Mouse (Mus musculus) kidney, embryonic 14.5 days (tissue): ENCODE results near the gene Dqx1. TPM values are rescaled to one million over a fixed set of nuclear protein-coding genes. Genes with fewer than 3 reads are reported as not detected.

Source experiments
- ATAC-seq: fragments of 200-750 bp; cut with Nextera tagmentation; 2 replicates; pipeline ENCODE4 v1.8.0; 2017; ENCODE audit warnings: moderate number of reproducible peaks, mild to moderate bottlenecking, moderate TSS enrichment, moderate library complexity; ENCODE audit not compliant: low FRiP score, low TSS enrichment
- H3K27ac ChIP-seq: fragments of 300-500 bp; sonication (generic); 2 replicates; pipeline ENCODE4 v1.5.1; 2014; ENCODE audit warnings: low read depth, mild to moderate bottlenecking, low read length, moderate library complexity, mixed read lengths
- H3K27me3 ChIP-seq: fragments of 300-500 bp; sonication (generic); 2 replicates; pipeline ENCODE4 v1.6.1; 2014; ENCODE audit warnings: mild to moderate bottlenecking, low read length; ENCODE audit not compliant: control insufficient read depth, insufficient read depth
- H3K36me3 ChIP-seq: fragments of 300-500 bp; sonication (generic); 2 replicates; pipeline ENCODE4 v1.6.1; 2014; ENCODE audit warnings: low read length, mixed read lengths; ENCODE audit not compliant: control insufficient read depth, insufficient read depth
- H3K4me1 ChIP-seq: fragments of 300-500 bp; sonication (generic); 2 replicates; pipeline ENCODE4 v1.6.1; 2014; ENCODE audit warnings: low read length, mixed read lengths; ENCODE audit not compliant: control insufficient read depth, insufficient read depth
- H3K4me2 ChIP-seq: fragments of 300-500 bp; sonication (generic); replicated peaks from 2 replicates; pipeline ENCODE4 v1.6.1; 2014; ENCODE audit warnings: low read depth, mild to moderate bottlenecking, low read length
- H3K4me3 ChIP-seq: fragments of 300-500 bp; sonication (generic); 2 replicates; pipeline ENCODE4 v1.5.1; 2014; ENCODE audit warnings: mild to moderate bottlenecking, low read length
- H3K9ac ChIP-seq: fragments of 300-500 bp; sonication (generic); 2 replicates; pipeline ENCODE4 v1.6.1; 2014; ENCODE audit warnings: low read depth, mild to moderate bottlenecking, low read length, moderate library complexity
- H3K9me3 ChIP-seq: fragments of 300-500 bp; sonication (generic); 2 replicates; pipeline ENCODE4 v1.6.1; 2016; ENCODE audit warnings: low read length; ENCODE audit not compliant: control insufficient read depth
- WGBS: fragments of 180-500 bp; shearing (Covaris S2); extraction: QIAGEN DNeasy Blood & Tissue Kit; methylation state at CpG from one replicate; pipeline ENCODE4 v1.1.7; 2014; 5-methylcytosine and 5-hydroxymethylcytosine counted together
- polyA plus RNA-seq: library from polyadenylated mRNA; unstranded; fragments of >200 nt; fragmentation: Nextera tagmentation; extraction: Ambion mirVana; gene quantifications from 2 replicates; pipeline ENCODE4 v1.2.1, GENCODE M21; 2014

Dqx1 gene
- polyA plus RNA-seq, 1 experiment from 2014 or later: 2.6 TPM

GRCm38 (mm10) chr6:83104158-83104557 is 46.5 kb downstream of the Dqx1 start:
- H3K27me3 ChIP-seq: no peaks in the 10 kb centered on the region
- no peak overlapping the region for H3K4me3 ChIP-seq
- H3K4me2 ChIP-seq: no peak overlapping the region
- H3K9me3 ChIP-seq: no peaks in the 10 kb centered on the region
- ATAC-seq: no peak
- no peak overlapping the region for H3K27ac ChIP-seq
- peaks cover 15% of the 10 kb centered on the region for H3K4me1 ChIP-seq
- no peak overlapping the region for H3K9ac ChIP-seq
- no peaks in the 10 kb centered on the region for H3K36me3 ChIP-seq
- WGBS: 73% methylated on average over 4 of the region's 4 CpGs

- H3K9ac ChIP-seq: no peak overlapping the region; the same call in 1 of the 2 replicates
- H3K4me2 ChIP-seq: peak overlapping the region; percentile 79
- H3K9me3 ChIP-seq: no peaks in the 10 kb centered on the region
- 40% methylated on average over 13 of the region's 13 CpGs for WGBS
- peaks cover 8% of the 10 kb centered on the region; the same call in 1 of the 2 replicates for H3K36me3 ChIP-seq
- ATAC-seq: peak; percentile 28; the same call in 1 of the 2 replicates
- peaks cover 16% of the 10 kb centered on the region for H3K4me1 ChIP-seq
- peak overlapping the region; percentile 93 for H3K4me3 ChIP-seq
- H3K27me3 ChIP-seq: no peaks in the 10 kb centered on the region
- H3K27ac ChIP-seq: no peak overlapping the region; the same call in 1 of the 2 replicates
These were observed 50.1 kb downstream of the Dqx1 start for GRCm38 (mm10) chr6:83107566-83108400.

GRCm38 (mm10) chr6:83108762-83109668 is 51.4 kb downstream of the Dqx1 start, which contains the start of gene Mrpl53:
Mrpl53 (plus strand) TSS chr6:83109040.
- Histone ChIP-seq H3K9ac (peak within 1 kb of the TSS; percentile 93), H3K4me2 (peak within 1 kb of the TSS; percentile 79), H3K27ac (peak within 1 kb of the TSS; percentile 82), H3K9me3 (no peaks in the 10 kb centered on the region), H3K36me3 (peaks cover 8% of the 10 kb centered on the region; the same call in 1 of the 2 replicates), H3K4me3 (peak within 1 kb of the TSS; percentile 93), H3K4me1 (peaks cover 12% of the 10 kb centered on the region), H3K27me3 (no peaks in the 10 kb centered on the region)
- peak; percentile 90 for ATAC-seq
- WGBS: under 1% methylated on average over 66 of the region's 76 CpGs

GRCm38 (mm10) chr6:83111510-83112136 is 54.0 kb downstream of the Dqx1 start:
- Histone ChIP-seq H3K36me3 (peaks cover 8% of the 10 kb centered on the region; the same call in 1 of the 2 replicates), H3K27me3 (no peaks in the 10 kb centered on the region), H3K4me2 (no peak overlapping the region), H3K4me3 (no peak overlapping the region), H3K9me3 (no peaks in the 10 kb centered on the region), H3K27ac (no peak overlapping the region), H3K9ac (no peak overlapping the region), H3K4me1 (peaks cover 21% of the 10 kb centered on the region)
- no peak for ATAC-seq
- WGBS: 91% methylated on average over 4 of the region's 4 CpGs

DNA sequence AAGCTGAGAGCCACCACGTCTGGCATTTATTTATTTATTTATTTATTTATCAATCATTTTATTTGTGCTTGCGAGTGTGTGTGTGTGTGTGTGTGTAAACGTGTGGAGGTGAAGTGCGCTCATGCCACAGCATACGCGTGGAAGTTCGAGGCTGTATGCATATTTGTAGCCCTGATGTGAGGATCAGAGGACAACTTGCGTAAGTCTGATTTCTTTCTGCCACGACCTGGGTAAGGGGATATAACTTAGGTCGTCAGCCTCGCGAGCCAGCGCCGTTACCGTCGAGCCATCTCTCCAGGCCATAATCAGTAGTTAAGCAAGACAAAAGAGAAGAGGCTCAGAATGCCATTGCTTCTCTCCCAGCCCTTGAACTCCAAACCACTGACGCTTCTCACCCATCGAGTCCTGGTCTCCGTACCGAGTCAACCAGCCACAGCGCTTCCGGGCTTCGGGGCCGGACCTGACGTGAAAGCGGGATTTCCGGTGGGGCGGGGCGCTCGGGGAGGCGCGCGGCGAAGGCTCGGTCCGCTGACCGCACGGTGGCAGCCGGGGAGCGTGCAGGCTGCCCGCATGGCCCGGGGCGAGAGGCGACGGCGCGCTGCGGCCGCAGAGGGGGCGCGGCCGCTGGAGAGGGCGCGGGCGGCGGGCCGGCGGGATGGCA is 57.5 kb downstream of the Dqx1 start, which contains the start of gene Mogs:
Gene Mogs (plus strand): TSS at position 486 of the 661 bp plus-strand sequence.
- H3K4me3 ChIP-seq: peak within 1 kb of the TSS; percentile 69
- ATAC-seq: peak; percentile 85
- H3K4me1 ChIP-seq: peaks cover 26% of the 10 kb centered on the region
- H3K27me3 ChIP-seq: no peaks in the 10 kb centered on the region
- H3K36me3 ChIP-seq: peaks cover 40% of the 10 kb centered on the region
- no peaks in the 10 kb centered on the region for H3K9me3 ChIP-seq
- WGBS: under 1% methylated on average over 58 of the region's 58 CpGs
- peak within 1 kb of the TSS; percentile 95 for H3K4me2 ChIP-seq
- H3K27ac ChIP-seq: peak within 1 kb of the TSS; percentile 84
- H3K9ac ChIP-seq: peak within 1 kb of the TSS; percentile 93

DNA sequence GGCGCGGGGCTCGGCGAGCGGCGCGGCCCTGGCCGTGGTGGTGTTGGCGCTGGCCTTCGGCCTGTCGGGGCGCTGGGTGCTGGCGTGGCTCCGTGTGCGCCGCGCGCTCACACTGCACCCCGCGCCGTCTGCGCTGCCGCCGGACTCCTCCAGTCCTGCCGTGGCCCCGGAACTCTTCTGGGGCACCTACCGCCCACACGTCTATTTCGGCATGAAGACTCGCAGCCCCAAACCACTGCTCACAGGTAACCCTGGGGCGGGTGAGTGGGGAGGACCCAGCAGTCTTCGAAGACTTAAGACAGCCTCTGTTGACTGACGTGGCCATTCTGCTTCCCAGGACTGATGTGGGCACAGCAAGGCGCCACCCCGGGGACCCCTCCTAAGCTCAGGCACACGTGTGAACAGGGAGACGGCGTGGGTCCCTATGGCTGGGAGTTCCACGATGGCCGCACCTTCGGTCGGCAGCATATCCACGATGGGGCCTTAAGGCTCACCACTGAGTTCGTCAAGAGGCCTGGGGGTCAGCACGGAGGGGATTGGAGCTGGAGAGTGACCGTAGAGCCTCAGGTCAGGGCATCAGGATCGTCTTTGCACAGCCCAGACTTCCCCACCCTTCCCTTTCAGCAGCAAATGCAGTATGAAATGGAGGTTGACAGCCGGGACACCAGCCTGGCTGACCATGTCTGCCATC is 58.2 kb downstream of the Dqx1 start:
- no peak; the same call in 1 of the 2 replicates for ATAC-seq
- peak overlapping the region; percentile 93 for H3K9ac ChIP-seq
- H3K4me3 ChIP-seq: peak overlapping the region; percentile 69
- H3K9me3 ChIP-seq: no peaks in the 10 kb centered on the region
- peak overlapping the region; percentile 95 for H3K4me2 ChIP-seq
- WGBS: 2% methylated on average over 41 of the region's 48 CpGs
- H3K27me3 ChIP-seq: no peaks in the 10 kb centered on the region
- peaks cover 37% of the 10 kb centered on the region for H3K36me3 ChIP-seq
- peaks cover 28% of the 10 kb centered on the region for H3K4me1 ChIP-seq
- peak overlapping the region; percentile 84; the same call in 1 of the 2 replicates for H3K27ac ChIP-seq

DNA sequence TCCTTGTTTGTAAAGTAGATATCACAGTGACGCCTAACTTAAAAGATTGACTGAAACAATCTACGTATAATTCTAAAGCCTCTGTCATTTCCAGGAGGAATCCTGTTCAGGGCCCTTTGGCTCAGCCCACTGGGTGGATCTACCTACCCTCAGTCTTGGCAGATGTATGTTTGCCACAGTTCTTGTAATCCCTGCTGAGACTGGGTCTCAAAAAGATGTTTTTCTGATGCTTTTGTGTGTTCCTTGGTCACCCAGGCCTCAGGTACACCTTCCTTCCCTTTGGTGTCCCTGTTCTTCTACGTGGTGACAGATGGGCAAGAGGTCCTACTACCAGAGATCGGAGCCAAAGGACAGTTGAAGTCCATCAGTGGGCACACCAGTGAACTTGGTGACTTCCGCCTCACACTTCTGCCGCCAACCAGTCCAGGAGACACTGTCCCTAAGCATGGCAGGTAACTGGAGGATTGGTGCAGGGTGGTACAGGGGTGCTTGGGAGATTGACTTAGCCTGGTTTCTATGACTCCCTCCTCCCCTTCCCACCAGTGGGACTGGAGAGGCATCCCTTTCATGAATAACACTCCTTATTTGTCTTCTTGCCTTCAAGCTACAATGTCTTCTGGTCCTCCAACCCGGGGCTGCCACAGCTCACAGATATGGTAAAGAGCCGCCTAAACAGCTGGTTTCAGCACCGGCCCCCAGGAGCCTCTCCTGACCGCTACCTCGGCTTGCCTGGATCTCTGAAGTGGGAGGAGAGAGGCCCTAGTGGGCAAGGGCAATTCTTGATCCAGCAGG is 58.9 kb downstream of the Dqx1 start:
- peak overlapping the region; percentile 69 for H3K4me3 ChIP-seq
- H3K9ac ChIP-seq: peak overlapping the region; percentile 93
- peak overlapping the region; percentile 95 for H3K4me2 ChIP-seq
- H3K4me1 ChIP-seq: peaks cover 28% of the 10 kb centered on the region
- no peaks in the 10 kb centered on the region for H3K27me3 ChIP-seq
- 0 out of 2 replicates have a peak overlapping the region, but pooled peaks have one; percentile 84 for H3K27ac ChIP-seq
- WGBS: 72% methylated on average over 11 of the region's 11 CpGs
- H3K9me3 ChIP-seq: no peaks in the 10 kb centered on the region
- ATAC-seq: no peak
- H3K36me3 ChIP-seq: peaks cover 32% of the 10 kb centered on the region
